Mouse (Mus musculus) small intestine, adult 2 months (tissue): ENCODE data around the gene Fndc11. TPM values are rescaled to one million over a fixed set of nuclear protein-coding genes. Genes with fewer than 3 reads are reported as not detected.

Experiments used
- H3K27ac ChIP-seq: fragments of 200-500 bp; 2 replicates; pipeline ENCODE4 v1.5.1; 2012; ENCODE audit warnings: low read depth, low read length, control low read depth, inconsistent platforms; ENCODE audit not compliant: insufficient read depth
- H3K27me3 ChIP-seq: fragments of 200-500 bp; 2 replicates; pipeline ENCODE4 v1.6.1; 2012; ENCODE audit warnings: mild to moderate bottlenecking, moderate library complexity, low read length, inconsistent platforms; ENCODE audit not compliant: control insufficient read depth, insufficient read depth
- H3K36me3 ChIP-seq: fragments of 200-500 bp; 2 replicates; pipeline ENCODE4 v1.6.1; 2012; ENCODE audit warnings: mild to moderate bottlenecking, low read length, control low read depth, inconsistent platforms; ENCODE audit not compliant: control insufficient read depth, insufficient read depth
- H3K4me1 ChIP-seq: fragments of 200-500 bp; 2 replicates; pipeline ENCODE4 v1.6.1; 2012; ENCODE audit warnings: low read length, inconsistent platforms, mixed read lengths; ENCODE audit not compliant: control insufficient read depth, insufficient read depth, insufficient read length
- H3K4me3 ChIP-seq: fragments of 200-500 bp; 2 replicates; pipeline ENCODE4 v1.5.1; 2012; ENCODE audit warnings: low read depth, mild to moderate bottlenecking, control low read depth, inconsistent platforms, low read length, moderate library complexity
- CTCF ChIP-seq: fragments of 200-500 bp; IDR thresholded peaks from 2 replicates; pipeline ENCODE4 v1.5.1; 2012; ENCODE audit warnings: low read depth, mild to moderate bottlenecking, control low read depth, inconsistent platforms, low read length, moderate library complexity, mixed read lengths; ENCODE audit not compliant: insufficient replicate concordance, insufficient read length; ENCODE audit errors: extremely low read depth
- POLR2A ChIP-seq: fragments of 200-500 bp; IDR thresholded peaks from 2 replicates; pipeline ENCODE4 v1.6.1; 2012; ENCODE audit warnings: low read depth, mild to moderate bottlenecking, control low read depth, inconsistent platforms, low read length, moderate library complexity
- WGBS: fragments of 180-500 bp; shearing (Covaris S2); methylation state at CpG from one replicate; pipeline ENCODE4 v1.1.7; 2018; 5-methylcytosine and 5-hydroxymethylcytosine counted together
- polyA plus RNA-seq: library from polyadenylated mRNA; depleted of rRNA; stranded (reverse); fragments of >200 nt; gene quantifications from 2 replicates; pipeline ENCODE4 v1.2.3, GENCODE M21; 2012

The Fndc11 gene
- polyA plus RNA-seq, 1 experiment, result 0.53 TPM

- TF ChIP-seq CTCF, result no peak
- Histone ChIP-seq H3K27ac (no peak overlapping the region), H3K4me3 (no peak overlapping the region), H3K4me1 (peaks cover 11% of the 10 kb centered on the region), H3K27me3 (no peaks in the 10 kb centered on the region), H3K36me3 (peaks cover 87% of the 10 kb centered on the region)
- 91% methylated on average over 11 of the region's 11 CpGs for WGBS
Measured at GRCm38 (mm10) chr2:181234680-181235079, 14.9 kb downstream of the Fndc11 start.

- no peak overlapping the region for H3K4me3 ChIP-seq
- TF ChIP-seq CTCF (no peak), POLR2A (no peak)
- no peak overlapping the region for H3K27ac ChIP-seq
- 83% methylated on average over 23 of the region's 23 CpGs for WGBS
- no peaks in the 10 kb centered on the region for H3K27me3 ChIP-seq
- H3K4me1 ChIP-seq, result peaks cover 23% of the 10 kb centered on the region
- H3K36me3 ChIP-seq, result peaks cover 81% of the 10 kb centered on the region
Measured at GRCm38 (mm10) chr2:181235681-181236566, 16.1 kb downstream of the Fndc11 start.

- H3K27ac ChIP-seq, result no peak overlapping the region
- WGBS, result 89% methylated on average over 17 of the region's 17 CpGs
- H3K27me3 ChIP-seq, result no peaks in the 10 kb centered on the region
- H3K4me1 ChIP-seq, result peaks cover 26% of the 10 kb centered on the region
- H3K36me3 ChIP-seq, result peaks cover 67% of the 10 kb centered on the region
- H3K4me3 ChIP-seq, result no peak overlapping the region
- TF ChIP-seq CTCF (no peak), POLR2A (no peak)
Measured at GRCm38 (mm10) chr2:181237251-181238014, 17.6 kb downstream of the Fndc11 start.

- 81% methylated on average over 10 of the region's 10 CpGs for WGBS
- no peak overlapping the region for H3K27ac ChIP-seq
- H3K4me3 ChIP-seq, result no peak overlapping the region
- TF ChIP-seq CTCF (no peak), POLR2A (no peak)
- peaks cover 60% of the 10 kb centered on the region for H3K36me3 ChIP-seq
- H3K4me1 ChIP-seq, result peaks cover 26% of the 10 kb centered on the region
- H3K27me3 ChIP-seq, result no peaks in the 10 kb centered on the region
Measured at GRCm38 (mm10) chr2:181238091-181238610, 18.3 kb downstream of the Fndc11 start.

GRCm38 (mm10) chr2:181238861-181239260, 19.0 kb downstream of the Fndc11 start:
- Histone ChIP-seq H3K27me3 (no peaks in the 10 kb centered on the region), H3K27ac (no peak overlapping the region), H3K4me1 (peaks cover 26% of the 10 kb centered on the region), H3K36me3 (peaks cover 53% of the 10 kb centered on the region), H3K4me3 (peak overlapping the region; percentile 88)
- 76% methylated on average over 2 of the region's 2 CpGs for WGBS
- TF ChIP-seq POLR2A (no peak), CTCF (no peak)

GRCm38 (mm10) chr2:181239261-181239660, 19.4 kb downstream of the Fndc11 start:
- Histone ChIP-seq H3K4me1 (peaks cover 28% of the 10 kb centered on the region), H3K36me3 (peaks cover 49% of the 10 kb centered on the region), H3K27ac (no peak overlapping the region), H3K4me3 (peak overlapping the region; percentile 88), H3K27me3 (no peaks in the 10 kb centered on the region)
- WGBS, result 94% methylated on average over 9 of the region's 9 CpGs
- TF ChIP-seq CTCF, result no peak
- no peak for TF ChIP-seq POLR2A

GRCm38 (mm10) chr2:181240806-181241440, 21.1 kb downstream of the Fndc11 start:
- H3K27me3 ChIP-seq, result no peaks in the 10 kb centered on the region
- H3K36me3 ChIP-seq, result peaks cover 34% of the 10 kb centered on the region
- WGBS, result 85% methylated on average over 13 of the region's 13 CpGs
- H3K4me1 ChIP-seq, result peaks cover 31% of the 10 kb centered on the region
- H3K4me3 ChIP-seq, result peak overlapping the region; percentile 88
- TF ChIP-seq CTCF, result no peak
- TF ChIP-seq POLR2A, result no peak
- peak overlapping the region; percentile 86 for H3K27ac ChIP-seq
